ENCODE assay signal across 8 mouse cellular contexts in the genomic region with DNA sequence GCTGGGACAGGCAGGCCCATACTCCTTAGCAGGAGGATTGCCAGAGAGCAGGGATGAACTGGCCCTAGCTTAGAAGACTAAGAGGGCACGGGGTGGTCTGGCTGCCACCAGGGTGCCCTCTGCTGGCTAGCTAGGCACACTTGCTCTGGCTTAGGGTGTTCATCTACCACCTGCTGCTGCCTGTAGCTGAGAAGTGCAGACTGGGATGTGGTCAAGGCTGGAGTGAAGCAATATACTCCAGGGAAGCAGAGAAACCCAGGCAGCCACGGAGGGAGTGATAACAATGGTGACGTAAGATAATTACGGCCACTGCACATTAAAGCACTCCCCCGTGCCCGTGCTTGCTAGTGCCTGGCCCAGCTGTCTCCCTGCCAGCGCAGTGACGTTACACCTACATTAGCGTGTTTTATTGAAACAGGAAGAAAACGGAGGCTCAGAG. TPM values are rescaled to one million over a fixed set of nuclear protein-coding genes. Genes with fewer than 3 reads are reported as not detected.
DNase-seq lines count a peak whose midpoint lies in the region; ATAC-seq and TF ChIP-seq lines count a peak whose summit lies in the region.

No protein-coding gene starts in this region.

- peak; percentile 37 for TF ChIP-seq CTCF in E14TG2a.4 (conservative IDR thresholded peaks at IDR 0.05; ENCODE audit: low read length)

- H3K36me3 ChIP-seq in forebrain, embryonic 15.5 days, result no peaks in the 10 kb centered on the region
- H3K36me3 ChIP-seq in forebrain, embryonic 12.5 days (replicated peaks), result no peaks in the 10 kb centered on the region
- H3K36me3 ChIP-seq in E14TG2a.4 (ENCODE audit: insufficient read depth, low read length) (no peaks in the 10 kb centered on the region), myocyte (ENCODE audit: control insufficient read depth, insufficient read depth) (no peaks in the 10 kb centered on the region)
- H3K36me3 ChIP-seq in forebrain, embryonic 16.5 days (ENCODE audit: control insufficient read depth, insufficient read depth), result 0 out of 2 replicates have a peak, but pooled peaks cover 4% of the 10 kb centered on the region

- H3K4me1 ChIP-seq in forebrain, embryonic 15.5 days, result peaks cover 50% of the 10 kb centered on the region
- H3K4me1 ChIP-seq in forebrain, embryonic 12.5 days, result peaks cover 22% of the 10 kb centered on the region
- H3K4me1 ChIP-seq in E14TG2a.4 (replicated peaks; ENCODE audit: low read depth, low read length), result peaks cover 49% of the 10 kb centered on the region
- peaks cover 43% of the 10 kb centered on the region for H3K4me1 ChIP-seq in forebrain, embryonic 16.5 days (replicated peaks; ENCODE audit: control insufficient read depth, insufficient read depth, low read length)

- H3K27me3 ChIP-seq in forebrain, embryonic 15.5 days, result no peaks in the 10 kb centered on the region
- peaks cover 56% of the 10 kb centered on the region for H3K27me3 ChIP-seq in forebrain, embryonic 12.5 days
- H3K27me3 ChIP-seq in E14TG2a.4 (ENCODE audit: insufficient read depth, low read length) (peaks cover 56% of the 10 kb centered on the region), myocyte (ENCODE audit: control insufficient read depth, insufficient read depth, insufficient read length) (peaks cover 35% of the 10 kb centered on the region)
- 0 out of 2 replicates have a peak, but pooled peaks cover 2% of the 10 kb centered on the region for H3K27me3 ChIP-seq in forebrain, embryonic 16.5 days (replicated peaks; ENCODE audit: control insufficient read depth, insufficient read depth, low read length)

- intact Hi-C loops in left cerebral cortex, postnatal 14 days (cut with DNase I), result no loop called here

- no peak for TF ChIP-seq POLR2A in myocyte (IDR thresholded peaks at IDR 0.05; ENCODE audit: insufficient read length, low read depth)

- H3ac ChIP-seq in myocyte (ENCODE audit: control insufficient read depth, insufficient read length), result no peak overlapping the region

- 32% methylated on average over 10 of the region's 10 CpGs for WGBS in forebrain, embryonic 15.5 days
- WGBS in forebrain, embryonic 12.5 days, result 42% methylated on average over 10 of the region's 10 CpGs
- 29% methylated on average over 10 of the region's 10 CpGs for WGBS in forebrain, embryonic 16.5 days

- no peaks in the 10 kb centered on the region for H3K79me2 ChIP-seq in myocyte (ENCODE audit: control insufficient read depth, insufficient read depth)

- peak; percentile 21 for DNase-seq in induced T-regulatory cell, adult 2 months (ENCODE audit: low read depth)
- no peak for DNase-seq in urinary bladder, adult 18-20 months (ENCODE audit: low spot score in 2 of 2)
- DNase-seq in left cerebral cortex, postnatal 14 days (ENCODE audit: low spot score in 2 of 2), result no peak

- ATAC-seq in forebrain, embryonic 15.5 days (replicated peaks), result no peak
- ATAC-seq in forebrain, embryonic 12.5 days (ENCODE audit: low FRiP score), result no peak
- 0 out of 2 replicates have a peak, but pooled peaks have one; percentile 22 for ATAC-seq in forebrain, embryonic 16.5 days

- H3K9me3 ChIP-seq in forebrain, embryonic 15.5 days, result no peaks in the 10 kb centered on the region
- H3K9me3 ChIP-seq in forebrain, embryonic 12.5 days, result no peaks in the 10 kb centered on the region
- H3K9me3 ChIP-seq in E14TG2a.4 (ENCODE audit: low read length), result peaks cover 9% of the 10 kb centered on the region
- H3K9me3 ChIP-seq in forebrain, embryonic 16.5 days (ENCODE audit: control insufficient read depth, low read length), result peaks cover 5% of the 10 kb centered on the region

- peak overlapping the region; percentile 2; the same call in 1 of the 2 replicates for H3K4me2 ChIP-seq in forebrain, embryonic 15.5 days (replicated peaks)
- no peak overlapping the region for H3K4me2 ChIP-seq in forebrain, embryonic 12.5 days
- H3K4me2 ChIP-seq in forebrain, embryonic 16.5 days (ENCODE audit: low read length), result no peak overlapping the region
- peak overlapping the region; percentile 47 for H3K4me2 ChIP-seq in myocyte (ENCODE audit: low read depth)

- H3K27ac ChIP-seq in forebrain, embryonic 15.5 days (replicated peaks), result no peak overlapping the region
- no peak overlapping the region for H3K27ac ChIP-seq in forebrain, embryonic 12.5 days
- H3K27ac ChIP-seq in forebrain, embryonic 16.5 days (ENCODE audit: low read length), result no peak overlapping the region

- H3K9ac ChIP-seq in forebrain, embryonic 15.5 days (replicated peaks), result no peak overlapping the region
- H3K9ac ChIP-seq in forebrain, embryonic 12.5 days, result no peak overlapping the region
- H3K9ac ChIP-seq in forebrain, embryonic 16.5 days (replicated peaks; ENCODE audit: low read depth, low read length), result no peak overlapping the region

- H3K4me3 ChIP-seq in forebrain, embryonic 15.5 days, result no peak overlapping the region
- no peak overlapping the region for H3K4me3 ChIP-seq in forebrain, embryonic 12.5 days (replicated peaks)
- H3K4me3 ChIP-seq in E14TG2a.4 (replicated peaks; ENCODE audit: low read length), result 0 out of 2 replicates have a peak overlapping the region, but pooled peaks have one; percentile 10
- no peak overlapping the region for H3K4me3 ChIP-seq in forebrain, embryonic 16.5 days (replicated peaks; ENCODE audit: low read length)
- H3K4me3 ChIP-seq in myocyte, result no peak overlapping the region

TF ChIP-seq in myocyte, 11 proteins besides CTCF, POLR2A, EP300 and RAD21:
- TF ChIP-seq MAX (IDR thresholded peaks at IDR 0.05; ENCODE audit: low read depth), result no peak
- TF ChIP-seq REST (IDR thresholded peaks at IDR 0.05; ENCODE audit: insufficient read depth, insufficient read length), result no peak
- no peak for TF ChIP-seq POLR2AphosphoS2 (IDR thresholded peaks at IDR 0.05; ENCODE audit: insufficient read length, low read depth)
- TF ChIP-seq E2F4 (IDR thresholded peaks at IDR 0.05; ENCODE audit: insufficient read depth), result no peak
- no peak for TF ChIP-seq USF1 (IDR thresholded peaks at IDR 0.05; ENCODE audit: low read depth)
- TF ChIP-seq TCF3 (IDR thresholded peaks at IDR 0.05; ENCODE audit: insufficient read length, low read depth), result peak; percentile 61
- TF ChIP-seq CEBPB (IDR thresholded peaks at IDR 0.05; ENCODE audit: insufficient read depth, poor library complexity, severe bottlenecking), result peak; percentile 85
- peak; percentile 63 for TF ChIP-seq TCF12 (IDR thresholded peaks at IDR 0.05; ENCODE audit: insufficient read depth, poor library complexity, severe bottlenecking)
- TF ChIP-seq SRF (IDR thresholded peaks at IDR 0.05; ENCODE audit: control insufficient read depth, insufficient read length, low read depth), result peak; percentile 16
- peak; percentile 93 to 99 (median 98) for TF ChIP-seq MYOD1 (IDR thresholded peaks at IDR 0.05; ENCODE audit: control insufficient read depth in 1 of 3, insufficient read length in 2 of 3, low read depth in 2 of 3)
- TF ChIP-seq MYOG (IDR thresholded peaks at IDR 0.05; ENCODE audit: control insufficient read depth in 1 of 3, insufficient read depth in 1 of 3, insufficient read length in 2 of 3, low read depth in 2 of 3), result peak in 1 of 3 experiments; percentile 60
TF ChIP-seq in myocyte: peak in this region for 6.

RNA-seq across cellular contexts. Expression of a gene that starts 7.4 kb away (rescaled TPM):
- polyA plus RNA-seq in forebrain, embryonic 15.5 days (2015; fragmentation: Nextera tagmentation; extraction: Ambion mirVana), result 11.7 and 13.5 TPM in 2 replicates
- polyA plus RNA-seq in forebrain, embryonic 12.5 days (2016; fragmentation: Nextera tagmentation; extraction: Ambion mirVana), result 3.0 and 3.8 TPM in 2 replicates
- 9.1 and 10.3 TPM in 2 replicates for polyA plus RNA-seq in forebrain, embryonic 16.5 days (2015; fragmentation: Nextera tagmentation; extraction: Ambion mirVana)
- polyA plus RNA-seq in myocyte (2012; fragmentation: generic; extraction: Trizol), result 1.5 TPM
- total RNA-seq in left cerebral cortex, postnatal 14 days (2021), result 100 to 1,000 TPM; 107 TPM

Comparison
In these comparisons a context has a peak if more than half of its experiments do, and no peak if none do; other contexts are left out.
1. H3K4me2 ChIP-seq: peak in forebrain, embryonic 15.5 days (single experiment) and myocyte (single experiment); none in forebrain, embryonic 12.5 days (single experiment) and forebrain, embryonic 16.5 days (single experiment).